Mouse (Mus musculus) right cerebral cortex, postnatal 10 days (tissue): ENCODE data around the gene Fam155a.
A peak's percentile ranks its signal among the peaks of the same experiment; 100 is the strongest.
"Not testable (repeated sequence)": the region's sequence is repeated elsewhere in the genome, so short reads cannot be mapped to it uniquely, and the experiment has no call there.

Source experiments
- DNase-seq, 2 experiments: peaks; one replicate each; pipeline ENCODE4 v3.0.0; 2021; ENCODE audit warnings: low spot score in 2 of 2

Gene Fam155a

GRCm38 (mm10) chr8:9406204-9406603, 364.8 kb downstream of the Fam155a start:
- DNase-seq: no peak

- no peak for DNase-seq
Measured at GRCm38 (mm10) chr8:9404651-9405050, 366.3 kb downstream of the Fam155a start.

- no peak for DNase-seq
Measured at GRCm38 (mm10) chr8:9402393-9402792, 368.6 kb downstream of the Fam155a start.

GRCm38 (mm10) chr8:9398606-9399263, 372.2 kb downstream of the Fam155a start:
- DNase-seq: no peak

- no peak for DNase-seq
Measured at GRCm38 (mm10) chr8:9398040-9398439, 372.9 kb downstream of the Fam155a start.

- peak; percentile 50 to 55 for DNase-seq
Measured at GRCm38 (mm10) chr8:9394670-9395069, 376.3 kb downstream of the Fam155a start.

- no peak for DNase-seq
Measured at GRCm38 (mm10) chr8:9393246-9393645, 377.7 kb downstream of the Fam155a start.

- DNase-seq: not testable (repeated sequence)
Measured at GRCm38 (mm10) chr8:9390229-9390628, 380.7 kb downstream of the Fam155a start.

- DNase-seq: no peak
Measured at GRCm38 (mm10) chr8:9369201-9369600, 401.8 kb downstream of the Fam155a start.

- no peak for DNase-seq
Measured at GRCm38 (mm10) chr8:9367721-9368120, 403.2 kb downstream of the Fam155a start.

- DNase-seq: no peak
Measured at GRCm38 (mm10) chr8:9365381-9365780, 405.6 kb downstream of the Fam155a start.

GRCm38 (mm10) chr8:9348523-9349135, 422.3 kb downstream of the Fam155a start:
- DNase-seq: peak in 1 of 2 experiments; percentile 53

- no peak for DNase-seq
Measured at GRCm38 (mm10) chr8:9347163-9347562, 423.8 kb downstream of the Fam155a start.

GRCm38 (mm10) chr8:9344136-9344535, 426.8 kb downstream of the Fam155a start:
- no peak for DNase-seq

GRCm38 (mm10) chr8:9342998-9343397, 428.0 kb downstream of the Fam155a start:
- no peak for DNase-seq

- DNase-seq: no peak
Measured at GRCm38 (mm10) chr8:9342593-9342992, 428.4 kb downstream of the Fam155a start.

GRCm38 (mm10) chr8:9337905-9338304, 433.1 kb downstream of the Fam155a start:
- no peak for DNase-seq

GRCm38 (mm10) chr8:9335933-9336303, 435.0 kb downstream of the Fam155a start:
- no peak for DNase-seq

GRCm38 (mm10) chr8:9335285-9335932, 435.6 kb downstream of the Fam155a start:
- DNase-seq: no peak

- DNase-seq: no peak
Measured at GRCm38 (mm10) chr8:9332766-9333165, 438.2 kb downstream of the Fam155a start.

GRCm38 (mm10) chr8:9309456-9309855, 461.5 kb downstream of the Fam155a start:
- DNase-seq: no peak

- DNase-seq: no peak
Measured at GRCm38 (mm10) chr8:9303526-9304135, 467.3 kb downstream of the Fam155a start.

GRCm38 (mm10) chr8:9295046-9295445, 475.9 kb downstream of the Fam155a start:
- DNase-seq: no peak
